Mouse (Mus musculus) liver, embryonic 14.5 days (tissue): Measurements from ENCODE around the gene Zfr.

Experiments
- CTCF ChIP-seq: IDR thresholded peaks from 2 replicates; pipeline ENCODE4 v1.5.1; 2016; ENCODE audit warnings: antibody characterized with exemption, low read depth, control low read depth
- EP300 ChIP-seq: IDR thresholded peaks from 2 replicates; pipeline ENCODE4 v1.6.1; 2016; ENCODE audit warnings: antibody characterized with exemption, low read depth

GRCm38 (mm10) chr15:12134546-12134945 is 16.9 kb downstream of the Zfr start:
- TF ChIP-seq CTCF (no peak), EP300 (no peak)
